Mouse (Mus musculus): Measurements from ENCODE around the gene Pabpn1.

DNA sequence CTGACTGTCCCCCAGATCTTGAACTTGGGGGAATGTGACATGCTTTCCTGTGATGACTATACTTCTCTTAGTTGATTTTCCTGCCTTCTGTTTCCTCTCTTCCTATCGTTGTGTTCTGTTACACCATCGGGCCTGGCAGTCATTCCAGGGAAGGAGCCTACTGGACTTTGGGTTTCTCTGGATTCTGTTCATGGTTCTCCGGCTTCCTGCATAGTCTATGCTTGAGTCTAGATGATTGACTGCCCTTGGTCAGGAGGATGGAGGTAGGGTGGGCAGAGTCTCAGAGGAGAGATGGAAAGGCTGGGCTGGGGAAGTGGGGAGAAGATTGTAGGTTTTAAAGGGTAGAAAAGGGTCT lies 47.9 kb downstream of the Pabpn1 start:
- TF ChIP-seq EP300 (IDR thresholded peaks at IDR 0.05; ENCODE audit: low read depth) (no peak), CTCF (IDR thresholded peaks at IDR 0.05; ENCODE audit: low read depth) (no peak)
